28 mouse cellular contexts compared by ENCODE assay signal in genomic region chr1:55701601-55702000, GRCm38 (mm10).
DNase-seq lines count a peak whose midpoint lies in the region; ATAC-seq lines count a peak whose summit lies in the region.
"Had no signal": no experiment of that assay in that cellular context is flagged by ENCODE, and none has a peak within 500 bp of the region (broad histone marks: within the 10 kb centered on the region; RNA-seq: fewer than 3 reads in every experiment).

No protein-coding gene starts in this region.

- H3K27me3 ChIP-seq in forebrain, embryonic 11.5 days (ENCODE audit: control insufficient read depth, insufficient read depth, low read length), result no peaks in the 10 kb centered on the region
- H3K27me3 ChIP-seq in forebrain, embryonic 13.5 days, result no peaks in the 10 kb centered on the region
- no peaks in the 10 kb centered on the region for H3K27me3 ChIP-seq in forebrain, embryonic 12.5 days
- no peaks in the 10 kb centered on the region for H3K27me3 ChIP-seq in forebrain, embryonic 16.5 days (replicated peaks; ENCODE audit: control insufficient read depth, insufficient read depth, low read length)
- H3K27me3 ChIP-seq: embryonic facial prominence, embryonic 13.5 days; heart, embryonic 13.5 days; neural tube, embryonic 15.5 days had no signal

- H3K9me3 ChIP-seq in forebrain, embryonic 11.5 days (ENCODE audit: control insufficient read depth, low read length), result no peaks in the 10 kb centered on the region
- no peaks in the 10 kb centered on the region for H3K9me3 ChIP-seq in forebrain, embryonic 13.5 days (replicated peaks)
- no peaks in the 10 kb centered on the region for H3K9me3 ChIP-seq in forebrain, embryonic 12.5 days
- no peaks in the 10 kb centered on the region for H3K9me3 ChIP-seq in forebrain, embryonic 16.5 days (ENCODE audit: control insufficient read depth, low read length)
- H3K9me3 ChIP-seq: embryonic facial prominence, embryonic 13.5 days; heart, embryonic 13.5 days; neural tube, embryonic 15.5 days had no signal

- peaks cover 20% of the 10 kb centered on the region for H3K4me1 ChIP-seq in forebrain, embryonic 11.5 days (replicated peaks; ENCODE audit: control insufficient read depth, insufficient read depth, low read length)
- H3K4me1 ChIP-seq in forebrain, embryonic 13.5 days, result peaks cover 37% of the 10 kb centered on the region
- peaks cover 39% of the 10 kb centered on the region for H3K4me1 ChIP-seq in forebrain, embryonic 12.5 days
- H3K4me1 ChIP-seq in forebrain, embryonic 16.5 days (replicated peaks; ENCODE audit: control insufficient read depth, insufficient read depth, low read length), result peaks cover 24% of the 10 kb centered on the region
- H3K4me1 ChIP-seq: embryonic facial prominence, embryonic 13.5 days; heart, embryonic 13.5 days had no signal

- intact Hi-C loops in left cerebral cortex, postnatal 4 days (cut with DNase I), result no loop called here

- H3K9ac ChIP-seq in forebrain, embryonic 11.5 days (ENCODE audit: low read length), result no peak overlapping the region
- H3K9ac ChIP-seq in forebrain, embryonic 13.5 days, result no peak overlapping the region
- H3K9ac ChIP-seq in forebrain, embryonic 12.5 days, result no peak overlapping the region
- H3K9ac ChIP-seq in forebrain, embryonic 16.5 days (replicated peaks; ENCODE audit: low read depth, low read length), result no peak overlapping the region
- H3K9ac ChIP-seq: embryonic facial prominence, embryonic 13.5 days; heart, embryonic 13.5 days; liver, embryonic 14.5 days; neural tube, embryonic 15.5 days had no signal

- H3K4me3 ChIP-seq in forebrain, embryonic 11.5 days (ENCODE audit: low read depth, low read length), result no peak overlapping the region
- H3K4me3 ChIP-seq in forebrain, embryonic 13.5 days, result no peak overlapping the region
- no peak overlapping the region for H3K4me3 ChIP-seq in forebrain, embryonic 12.5 days (replicated peaks)
- no peak overlapping the region for H3K4me3 ChIP-seq in forebrain, embryonic 16.5 days (replicated peaks; ENCODE audit: low read length)
- H3K4me3 ChIP-seq: embryonic facial prominence, embryonic 13.5 days; heart, embryonic 13.5 days; layer of hippocampus, adult 2 months; neural tube, embryonic 15.5 days had no signal

- no peak for ATAC-seq in forebrain, embryonic 11.5 days (replicated peaks; ENCODE audit: low FRiP score)
- no peak for ATAC-seq in forebrain, embryonic 13.5 days
- ATAC-seq in forebrain, embryonic 12.5 days (ENCODE audit: low FRiP score), result no peak; the same call in 1 of the 2 replicates
- peak; percentile 27; the same call in 1 of the 2 replicates for ATAC-seq in forebrain, embryonic 16.5 days
- ATAC-seq: CD4-positive, CD25-positive, alpha-beta regulatory T cell, adult 4 months had no signal

- no peaks in the 10 kb centered on the region for H3K36me3 ChIP-seq in forebrain, embryonic 11.5 days (ENCODE audit: control insufficient read depth, insufficient read depth, low read length)
- H3K36me3 ChIP-seq in forebrain, embryonic 13.5 days (ENCODE audit: poor library complexity, severe bottlenecking), result no peaks in the 10 kb centered on the region
- no peaks in the 10 kb centered on the region for H3K36me3 ChIP-seq in forebrain, embryonic 12.5 days (replicated peaks)
- no peaks in the 10 kb centered on the region for H3K36me3 ChIP-seq in forebrain, embryonic 16.5 days (ENCODE audit: control insufficient read depth, insufficient read depth)
- H3K36me3 ChIP-seq: embryonic facial prominence, embryonic 13.5 days; heart, embryonic 13.5 days; neural tube, embryonic 15.5 days had no signal

- DNase-seq in forebrain, embryonic 11.5 days (ENCODE audit: low spot score), result no peak
- peak; percentile 39 for DNase-seq in left cerebral cortex, postnatal 4 days
- no peak for DNase-seq in left cerebral cortex, adult 9 months (ENCODE audit: low spot score in 2 of 2)
- DNase-seq in adrenal gland, adult (ENCODE audit: inconsistent age in 2 of 2, low spot score in 1 of 2), result no peak
- DNase-seq: adrenal gland, adult 2 months; cerebellum, adult 8-10 months; gastrocnemius, postnatal 10 days; heart, postnatal 10 days; kidney, adult 2 months; kidney, postnatal 36 days; layer of hippocampus, postnatal 36 days; liver; lung, adult 2 months; lung, postnatal 10 days; right cerebral cortex, postnatal 25 days; thymus, adult 18-20 months; thymus, postnatal 25 days had no signal

- peak overlapping the region; percentile 53 for H3K27ac ChIP-seq in forebrain, embryonic 11.5 days (ENCODE audit: low read depth, low read length)
- H3K27ac ChIP-seq in forebrain, embryonic 13.5 days, result no peak overlapping the region
- H3K27ac ChIP-seq in forebrain, embryonic 12.5 days, result peak overlapping the region; percentile 42; the same call in 1 of the 2 replicates
- H3K27ac ChIP-seq in forebrain, embryonic 16.5 days (ENCODE audit: low read length), result no peak overlapping the region
- H3K27ac ChIP-seq: embryonic facial prominence, embryonic 13.5 days; heart, embryonic 13.5 days; layer of hippocampus, adult 2 months; liver, embryonic 14.5 days; macrophage; neural tube, embryonic 15.5 days; stomach, postnatal 0 days had no signal

- no peak overlapping the region for H3K4me2 ChIP-seq in forebrain, embryonic 11.5 days (ENCODE audit: low read depth, low read length, severe bottlenecking)
- no peak overlapping the region for H3K4me2 ChIP-seq in forebrain, embryonic 13.5 days
- no peak overlapping the region for H3K4me2 ChIP-seq in forebrain, embryonic 12.5 days
- no peak overlapping the region for H3K4me2 ChIP-seq in forebrain, embryonic 16.5 days (ENCODE audit: low read length)
- H3K4me2 ChIP-seq: embryonic facial prominence, embryonic 13.5 days; heart, embryonic 13.5 days; neural tube, embryonic 15.5 days had no signal

- 66% methylated on average over 6 of the region's 6 CpGs for WGBS in forebrain, embryonic 11.5 days
- WGBS in forebrain, embryonic 13.5 days, result 49% methylated on average over 6 of the region's 6 CpGs
- WGBS in forebrain, embryonic 12.5 days, result 55% methylated on average over 6 of the region's 6 CpGs
- 54% methylated on average over 6 of the region's 6 CpGs for WGBS in forebrain, embryonic 16.5 days

Comparison
In these comparisons a context has a peak if more than half of its experiments do, and no peak if none do; other contexts are left out.
1. H3K27ac ChIP-seq: peak in forebrain, embryonic 11.5 days (single experiment) and forebrain, embryonic 12.5 days (single experiment); none in forebrain, embryonic 13.5 days (single experiment) and forebrain, embryonic 16.5 days (single experiment).